Mouse (Mus musculus): ENCODE data around the gene C730034F03Rik. TPM values are rescaled to one million over a fixed set of nuclear protein-coding genes. Genes with fewer than 3 reads are reported as not detected.

Gene C730034F03Rik
- total and polyA plus RNA-seq, 3 experiments, result 1.0 to 1.2 (median 1.2) TPM

DNA sequence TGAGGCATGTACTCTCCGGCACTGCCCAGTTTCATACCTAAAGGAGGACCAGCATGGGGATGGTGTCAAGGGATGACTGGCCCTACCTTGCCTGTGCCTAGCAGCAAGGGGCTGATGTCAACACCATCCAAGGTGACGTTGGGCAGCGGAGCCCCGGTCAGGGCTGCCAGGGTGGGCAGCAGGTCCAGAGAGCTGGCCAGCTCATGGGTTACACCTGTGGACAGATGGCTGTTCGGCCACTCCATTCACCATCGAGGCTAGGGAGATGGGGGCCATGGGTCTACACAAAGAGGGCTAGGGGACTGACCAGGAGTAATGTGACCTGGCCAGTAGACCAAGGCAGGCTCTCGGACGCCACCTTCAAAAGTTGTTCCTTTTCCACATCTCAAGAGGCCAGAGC lies 44.5 kb downstream of the C730034F03Rik start:
- TF ChIP-seq CTCF (IDR thresholded peaks at IDR 0.05) (no peak), POLR2A (IDR thresholded peaks at IDR 0.05; ENCODE audit: insufficient read depth, low read depth, low read length) (no peak), EP300 (IDR thresholded peaks at IDR 0.05; ENCODE audit: insufficient read depth, low read depth, low read length) (no peak)
- Histone ChIP-seq H3K4me3 (no peak overlapping the region), H3K4me1 (ENCODE audit: control insufficient read depth, insufficient read depth, low read length) (peaks cover 6% of the 10 kb centered on the region), H3K36me3 (ENCODE audit: control insufficient read depth, insufficient read depth, low read length) (no peaks in the 10 kb centered on the region), H3K79me2 (replicated peaks; ENCODE audit: control insufficient read depth, insufficient read depth, low read length) (no peaks in the 10 kb centered on the region), H3K27me3 (ENCODE audit: control insufficient read depth, insufficient read depth, low read length) (no peaks in the 10 kb centered on the region), H3K27ac (no peak overlapping the region), H3K9ac (ENCODE audit: low read depth, low read length) (no peak overlapping the region)
- no peak for DNase-seq
- intact Hi-C loops (cut with DNase I), result loop anchor here (10.0 kb wide), 1 partner anchor 609 kb away; the partner anchor contains the start of gene Pim3
- 95% methylated on average over 8 of the region's 8 CpGs for WGBS

DNA sequence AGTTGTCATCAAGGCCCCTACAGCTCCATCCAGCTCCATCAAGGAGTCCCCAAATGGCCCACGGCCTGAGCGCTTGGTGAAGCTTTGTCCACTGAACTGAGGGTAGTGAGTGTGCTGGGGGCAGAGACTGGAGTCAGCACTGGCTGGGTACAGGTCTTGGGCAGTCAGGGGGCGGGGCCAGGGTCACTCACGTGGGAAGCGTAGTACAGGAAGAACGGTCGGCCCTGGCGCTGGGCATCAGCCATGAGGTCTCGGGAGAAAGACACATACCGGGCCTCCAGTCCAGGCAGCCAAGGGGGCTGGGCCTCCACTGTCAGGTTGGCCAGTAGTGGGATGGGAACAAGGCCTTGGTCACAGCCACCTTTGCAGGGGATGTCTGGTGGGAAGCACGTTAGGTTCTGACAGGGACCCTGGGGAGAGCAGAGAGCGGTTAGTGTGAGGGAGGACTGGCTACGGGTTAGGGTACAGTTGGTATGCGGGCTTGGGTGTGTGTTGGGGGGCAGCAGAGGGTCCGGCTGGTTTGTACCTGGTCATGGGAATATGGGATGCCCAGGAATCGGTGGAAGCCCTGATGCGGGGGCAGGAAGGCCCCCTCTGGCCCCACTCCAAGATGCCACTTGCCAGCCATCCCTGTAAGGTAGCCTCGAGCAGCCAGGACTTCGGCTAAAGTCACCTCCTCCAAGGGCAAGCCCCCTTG lies 45.4 kb downstream of the C730034F03Rik start:
- no peaks in the 10 kb centered on the region for H3K36me3 ChIP-seq (ENCODE audit: control insufficient read depth, insufficient read depth, low read length)
- no peak for TF ChIP-seq POLR2A (IDR thresholded peaks at IDR 0.05; ENCODE audit: insufficient read depth, low read depth, low read length)
- no peak for TF ChIP-seq CTCF (IDR thresholded peaks at IDR 0.05)
- TF ChIP-seq EP300 (IDR thresholded peaks at IDR 0.05; ENCODE audit: insufficient read depth, low read depth, low read length), result no peak
- H3K27me3 ChIP-seq (ENCODE audit: control insufficient read depth, insufficient read depth, low read length), result no peaks in the 10 kb centered on the region
- WGBS, result 93% methylated on average over 19 of the region's 19 CpGs
- peaks cover 6% of the 10 kb centered on the region for H3K4me1 ChIP-seq (ENCODE audit: control insufficient read depth, insufficient read depth, low read length)
- H3K27ac ChIP-seq, result no peak overlapping the region
- DNase-seq, result no peak
- intact Hi-C loops (cut with DNase I), result loop anchor here (10.0 kb wide), 1 partner anchor 610 kb away; the partner anchor contains the start of gene Pim3
- H3K79me2 ChIP-seq (replicated peaks; ENCODE audit: control insufficient read depth, insufficient read depth, low read length), result no peaks in the 10 kb centered on the region
- H3K4me3 ChIP-seq, result no peak overlapping the region; the same call in 1 of the 2 replicates
- H3K9ac ChIP-seq (ENCODE audit: low read depth, low read length), result no peak overlapping the region; the same call in 1 of the 2 replicates

DNA sequence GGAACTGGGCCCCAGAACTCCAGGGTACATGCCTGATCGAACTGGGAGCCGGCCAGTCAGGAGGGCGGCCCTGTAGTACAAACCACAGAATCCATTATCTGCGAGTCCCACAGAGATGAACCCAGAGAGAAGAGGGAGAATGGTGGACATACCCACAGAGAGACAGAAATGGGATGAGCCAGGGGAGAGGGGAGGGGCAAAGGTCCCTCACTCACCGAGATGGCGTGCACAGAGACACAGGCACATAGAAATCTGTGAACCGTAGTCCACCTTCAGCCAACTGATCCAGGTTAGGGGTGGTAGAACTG lies 45.9 kb downstream of the C730034F03Rik start:
- intact Hi-C loops (cut with DNase I), result loop anchor here (10.0 kb wide), 1 partner anchor 610 kb away; the partner anchor contains the start of gene Pim3
- peak overlapping the region; percentile 71 for H3K9ac ChIP-seq (ENCODE audit: low read depth, low read length)
- TF ChIP-seq EP300 (IDR thresholded peaks at IDR 0.05; ENCODE audit: insufficient read depth, low read depth, low read length) (no peak), CTCF (IDR thresholded peaks at IDR 0.05) (no peak), POLR2A (IDR thresholded peaks at IDR 0.05; ENCODE audit: insufficient read depth, low read depth, low read length) (no peak)
- H3K27ac ChIP-seq, result peak overlapping the region; percentile 94
- H3K4me1 ChIP-seq (ENCODE audit: control insufficient read depth, insufficient read depth, low read length), result peaks cover 7% of the 10 kb centered on the region
- H3K4me3 ChIP-seq, result peak overlapping the region; percentile 68
- no peaks in the 10 kb centered on the region for H3K79me2 ChIP-seq (replicated peaks; ENCODE audit: control insufficient read depth, insufficient read depth, low read length)
- 92% methylated on average over 7 of the region's 7 CpGs for WGBS
- no peaks in the 10 kb centered on the region for H3K27me3 ChIP-seq (ENCODE audit: control insufficient read depth, insufficient read depth, low read length)
- DNase-seq, result no peak
- H3K36me3 ChIP-seq (ENCODE audit: control insufficient read depth, insufficient read depth, low read length), result no peaks in the 10 kb centered on the region

DNA sequence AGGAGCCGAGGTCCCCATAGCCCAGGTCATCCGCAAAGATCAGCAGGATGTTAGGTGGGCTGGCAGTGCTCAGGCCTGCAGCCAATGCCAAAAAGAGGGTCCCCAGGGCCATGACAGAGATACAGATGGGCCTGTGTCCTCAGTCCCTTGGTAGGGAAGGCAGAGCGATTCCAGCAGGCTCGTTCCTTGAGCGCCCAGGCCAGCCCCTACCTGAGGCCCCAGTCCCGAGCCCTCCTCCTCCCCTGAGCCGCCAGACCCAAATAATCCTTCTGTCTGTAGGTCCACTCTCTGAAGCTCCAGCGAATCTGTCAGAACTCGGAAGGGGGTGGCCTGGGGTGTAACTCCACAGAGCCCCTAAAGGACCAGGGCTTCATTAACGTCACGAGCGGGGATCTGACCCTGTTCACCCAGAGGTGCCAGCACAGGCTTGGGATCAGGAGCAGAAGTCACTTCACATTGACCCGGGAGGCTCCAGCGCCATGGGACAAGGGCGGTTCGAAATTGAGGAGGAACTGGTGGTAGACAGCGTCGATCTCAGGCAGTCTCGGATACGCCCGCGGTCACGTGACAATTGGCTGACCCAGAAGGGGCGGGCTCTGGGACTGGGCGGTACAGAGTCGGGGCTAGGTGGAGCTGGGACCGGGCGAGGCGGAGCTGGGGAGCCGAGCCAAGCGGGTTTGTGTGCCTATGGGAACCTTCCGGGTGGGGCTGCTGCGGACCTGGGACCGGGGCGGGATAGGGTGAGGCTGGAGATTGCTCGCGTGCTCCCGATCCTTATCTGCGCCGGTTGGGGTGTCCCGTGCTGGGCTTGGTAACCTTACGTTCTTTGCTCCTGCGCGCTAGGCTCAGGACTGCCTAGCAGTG lies 46.5 kb downstream of the C730034F03Rik start:
- peak; percentile 96 to 97 for DNase-seq
- peak; percentile 86 for TF ChIP-seq POLR2A (IDR thresholded peaks at IDR 0.05; ENCODE audit: insufficient read depth, low read depth, low read length)
- 0 out of 2 replicates have a peak, but pooled peaks have one; percentile 52 for TF ChIP-seq EP300 (IDR thresholded peaks at IDR 0.05; ENCODE audit: insufficient read depth, low read depth, low read length)
- no peak for TF ChIP-seq CTCF (IDR thresholded peaks at IDR 0.05)
- Histone ChIP-seq H3K4me1 (ENCODE audit: control insufficient read depth, insufficient read depth, low read length) (peaks cover 11% of the 10 kb centered on the region), H3K79me2 (replicated peaks; ENCODE audit: control insufficient read depth, insufficient read depth, low read length) (no peaks in the 10 kb centered on the region), H3K27me3 (ENCODE audit: control insufficient read depth, insufficient read depth, low read length) (no peaks in the 10 kb centered on the region), H3K27ac (peak overlapping the region; percentile 94), H3K4me3 (peak overlapping the region; percentile 68), H3K9ac (ENCODE audit: low read depth, low read length) (peak overlapping the region; percentile 71), H3K36me3 (ENCODE audit: control insufficient read depth, insufficient read depth, low read length) (no peaks in the 10 kb centered on the region)
- WGBS, result 7% methylated on average over 44 of the region's 44 CpGs
- intact Hi-C loops (cut with DNase I), result loop anchor here (2.0 to 10.0 kb wide), 2 partner anchors 21 to 611 kb away; partner anchors contain the start of gene Pim3

DNA sequence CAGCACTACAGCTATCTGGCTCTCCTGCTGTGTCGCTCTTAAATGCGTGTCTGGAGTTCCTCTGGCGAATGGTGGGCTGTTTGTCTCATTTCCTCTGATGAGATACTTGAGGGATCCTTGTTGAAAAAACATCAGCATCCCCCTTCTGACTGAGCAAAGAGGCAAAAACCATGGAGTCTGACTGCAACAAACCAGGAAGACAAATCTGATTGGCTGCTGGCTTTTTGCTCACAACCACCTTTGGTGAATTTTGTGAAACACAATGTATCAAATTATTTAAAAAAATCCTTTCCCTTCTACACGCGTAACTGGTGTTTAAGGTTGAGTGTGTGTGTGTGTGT lies 47.1 kb downstream of the C730034F03Rik start:
- Histone ChIP-seq H3K4me1 (ENCODE audit: control insufficient read depth, insufficient read depth, low read length) (peaks cover 12% of the 10 kb centered on the region), H3K9ac (ENCODE audit: low read depth, low read length) (peak overlapping the region; percentile 68), H3K27ac (peak overlapping the region; percentile 94), H3K27me3 (ENCODE audit: control insufficient read depth, insufficient read depth, low read length) (no peaks in the 10 kb centered on the region), H3K4me3 (peak overlapping the region; percentile 68), H3K36me3 (ENCODE audit: control insufficient read depth, insufficient read depth, low read length) (no peaks in the 10 kb centered on the region), H3K79me2 (replicated peaks; ENCODE audit: control insufficient read depth, insufficient read depth, low read length) (no peaks in the 10 kb centered on the region)
- intact Hi-C loops (cut with DNase I), result loop anchor here (2.0 to 10.0 kb wide), 2 partner anchors 20 to 612 kb away; partner anchors contain the start of gene Pim3
- no peak for DNase-seq
- 5% methylated on average over 5 of the region's 5 CpGs for WGBS
- TF ChIP-seq POLR2A (IDR thresholded peaks at IDR 0.05; ENCODE audit: insufficient read depth, low read depth, low read length), result no peak
- TF ChIP-seq CTCF (IDR thresholded peaks at IDR 0.05), result no peak
- no peak for TF ChIP-seq EP300 (IDR thresholded peaks at IDR 0.05; ENCODE audit: insufficient read depth, low read depth, low read length)

Data from heart, adult 2 months (tissue).